Mouse (Mus musculus): ENCODE results near the gene Trpc1.
A peak's percentile ranks its signal among the peaks of the same experiment; 100 is the strongest.

Trpc1 gene

GRCm38 (mm10) chr9:95750037-95750511 is at the start of gene Trpc1:
TSS of gene Trpc1 (minus strand) at chr9:95750375.
- peak; percentile 95 for ATAC-seq (ENCODE audit: low TSS enrichment)

DNA sequence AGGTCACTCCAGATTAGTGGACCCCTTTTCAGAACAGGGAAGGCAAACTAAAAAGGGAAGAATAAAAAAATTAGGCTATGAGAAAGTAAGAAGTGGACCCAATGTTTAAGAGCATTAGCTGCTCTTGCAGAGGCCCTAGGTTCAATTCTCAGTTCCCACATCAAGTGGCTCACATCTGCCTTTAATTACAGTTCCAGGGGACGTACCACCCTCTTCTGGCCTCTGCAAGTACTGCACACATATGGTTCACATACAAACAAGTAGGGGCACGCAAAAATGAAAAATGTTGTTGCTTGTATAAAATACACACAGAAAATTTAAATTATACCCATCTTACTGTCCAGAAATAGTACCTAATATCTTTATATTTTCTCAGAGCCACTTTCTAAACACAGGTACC is 46.1 kb upstream of the Trpc1 start:
- no peak for ATAC-seq (ENCODE audit: low TSS enrichment)

- ATAC-seq (ENCODE audit: low TSS enrichment): no peak
Measured at GRCm38 (mm10) chr9:95795844-95796243, 45.7 kb upstream of the Trpc1 start.

DNA sequence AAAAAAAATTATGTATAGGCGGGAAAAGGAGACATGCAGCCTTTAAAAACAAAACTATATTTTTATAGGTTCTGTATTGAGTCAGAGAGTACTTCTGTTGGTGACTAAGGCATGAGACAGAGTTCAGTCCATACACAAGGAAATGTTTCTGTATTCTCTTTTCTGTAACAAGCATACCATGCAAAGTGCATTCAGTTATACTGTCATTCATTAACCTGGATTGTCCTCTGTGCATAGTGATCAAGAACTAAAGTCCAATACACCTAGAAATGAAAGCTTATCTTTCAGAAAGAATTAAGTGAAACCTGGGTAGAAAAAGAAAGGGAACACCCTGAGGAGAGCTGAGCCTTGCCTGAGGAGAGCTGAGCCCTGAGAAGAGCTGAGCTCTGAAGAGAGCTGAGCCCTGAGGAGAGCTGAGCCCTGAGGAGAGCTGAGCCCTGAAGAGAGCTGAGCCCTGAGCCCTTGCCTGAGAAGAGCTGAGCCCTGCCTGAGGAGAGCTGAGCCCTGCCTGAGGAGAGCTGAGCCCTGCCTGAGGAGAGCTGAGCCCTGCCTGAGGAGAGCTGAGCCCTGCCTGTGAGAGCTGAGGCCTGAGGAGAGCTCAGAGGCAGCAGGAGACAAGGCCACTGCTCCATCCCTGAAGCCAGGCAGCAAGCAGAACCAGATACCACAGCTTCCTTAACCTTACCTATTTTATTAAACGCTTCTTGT is 45.1 kb upstream of the Trpc1 start:
- ATAC-seq (ENCODE audit: low TSS enrichment): no peak

GRCm38 (mm10) chr9:95793986-95794744 is 44.0 kb upstream of the Trpc1 start:
- ATAC-seq (ENCODE audit: low TSS enrichment): no peak

DNA sequence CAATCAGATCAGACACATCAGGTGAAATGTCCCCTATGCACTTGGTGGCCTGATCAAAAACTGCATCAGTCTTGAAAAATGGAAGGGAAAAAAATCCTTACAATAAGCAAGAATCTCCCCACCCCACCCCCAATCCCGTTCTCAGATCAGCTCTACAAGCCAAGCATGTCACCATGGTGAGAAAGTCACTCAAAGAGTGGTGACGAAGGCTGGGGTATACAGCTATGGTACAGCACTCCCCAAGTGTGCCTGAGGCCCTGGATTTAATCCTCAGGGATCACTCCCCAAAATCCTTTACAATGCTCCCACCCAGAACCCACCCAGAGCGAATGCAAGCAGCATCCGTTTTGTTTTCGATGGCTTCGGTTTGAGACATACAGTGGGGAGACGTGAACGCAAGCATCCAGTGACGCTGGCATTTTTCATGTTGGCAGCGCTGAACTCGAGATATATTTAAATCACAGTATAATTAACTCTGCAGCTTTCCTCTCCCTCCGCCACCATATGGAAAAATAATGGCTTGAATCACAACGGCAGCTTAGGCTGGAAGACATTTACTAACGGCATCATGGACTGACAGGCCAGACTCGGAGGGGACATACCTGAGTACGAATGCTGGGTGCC is 34.8 kb upstream of the Trpc1 start:
- peak; percentile 77 for ATAC-seq (ENCODE audit: low TSS enrichment)

GRCm38 (mm10) chr9:95783646-95784293 is 33.6 kb upstream of the Trpc1 start:
- ATAC-seq (ENCODE audit: low TSS enrichment): peak; percentile 69

- peak; percentile 57 for ATAC-seq (ENCODE audit: low TSS enrichment)
Measured at GRCm38 (mm10) chr9:95771671-95772070, 21.5 kb upstream of the Trpc1 start.

- ATAC-seq (ENCODE audit: low TSS enrichment): no peak
Measured at GRCm38 (mm10) chr9:95763218-95763617, 13.0 kb upstream of the Trpc1 start.

GRCm38 (mm10) chr9:95762228-95762627 is 12.1 kb upstream of the Trpc1 start:
- ATAC-seq (ENCODE audit: low TSS enrichment): no peak

- ATAC-seq (ENCODE audit: low TSS enrichment): no peak
Measured at GRCm38 (mm10) chr9:95761381-95761780, 11.2 kb upstream of the Trpc1 start.

GRCm38 (mm10) chr9:95750746-95751145 is 571 bp upstream of the Trpc1 start:
- no peak for ATAC-seq (ENCODE audit: low TSS enrichment)

DNA sequence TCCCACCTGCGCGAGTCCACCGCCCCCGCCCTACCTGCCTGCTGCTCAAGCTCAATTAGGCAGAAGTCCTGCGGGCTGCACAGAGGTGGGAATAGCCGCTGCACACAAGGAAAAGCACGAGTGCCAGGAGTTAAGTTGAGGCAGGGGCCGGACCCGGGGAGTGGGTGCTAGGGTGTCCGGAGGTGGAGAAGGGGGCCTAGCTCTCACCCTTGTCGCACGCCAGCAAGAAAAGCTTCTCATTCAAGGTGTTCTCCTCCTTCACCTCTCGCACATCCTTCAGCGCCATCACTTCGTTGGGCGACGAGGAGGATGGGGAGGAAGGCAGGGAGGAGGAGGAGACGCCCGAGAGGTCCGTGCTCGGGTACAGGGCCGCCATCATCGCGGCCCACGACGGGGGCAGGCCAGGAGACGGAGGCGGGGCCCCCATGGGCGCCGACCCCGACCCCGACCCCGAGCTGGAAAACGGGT is 680 bp downstream of the Trpc1 start:
- peak; percentile 45 for ATAC-seq (ENCODE audit: low TSS enrichment)

DNA sequence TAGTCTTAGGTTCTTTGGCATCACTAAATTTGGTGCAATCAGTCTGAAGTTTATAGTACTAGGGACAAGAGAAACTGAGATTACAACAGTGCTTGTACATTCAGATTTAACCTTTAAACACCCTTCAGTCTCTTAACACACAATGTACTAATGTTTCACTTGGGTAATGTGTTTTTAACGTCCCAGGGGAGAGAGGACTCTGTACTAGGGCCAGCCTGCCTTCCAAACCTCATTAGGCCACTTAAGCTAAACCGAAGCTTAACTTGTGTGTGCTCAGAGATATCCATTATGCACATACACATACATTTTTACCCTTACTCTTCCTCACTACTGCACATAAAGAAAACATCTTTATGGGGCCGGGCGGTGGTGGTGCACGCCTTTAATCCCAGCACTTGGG is 2.9 kb downstream of the Trpc1 start:
- ATAC-seq (ENCODE audit: low TSS enrichment): no peak

- ATAC-seq (ENCODE audit: low TSS enrichment): no peak
Measured at GRCm38 (mm10) chr9:95744845-95745613, 5.1 kb downstream of the Trpc1 start.

DNA sequence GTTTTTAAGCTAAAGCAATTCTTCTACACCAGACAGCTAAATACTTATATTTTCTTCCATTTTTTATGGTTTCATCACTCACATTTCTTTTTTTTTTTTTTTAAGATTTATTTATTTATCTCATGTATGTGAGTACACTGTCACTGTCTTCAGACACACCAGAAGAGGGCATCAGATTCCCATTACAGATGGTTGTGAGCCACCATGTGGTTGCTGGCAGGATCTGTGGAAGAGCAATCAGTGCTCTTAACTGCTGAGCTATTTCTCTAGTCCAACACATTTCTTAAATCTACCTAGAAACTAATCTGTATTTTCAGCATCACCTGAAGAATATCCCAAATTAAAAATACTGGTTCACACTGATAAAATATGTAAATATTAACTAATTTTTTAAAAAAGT is 13.9 kb downstream of the Trpc1 start:
- no peak for ATAC-seq (ENCODE audit: low TSS enrichment)

GRCm38 (mm10) chr9:95712574-95712973 is 37.6 kb downstream of the Trpc1 start:
- peak; percentile 95 for ATAC-seq (ENCODE audit: low TSS enrichment)

DNA sequence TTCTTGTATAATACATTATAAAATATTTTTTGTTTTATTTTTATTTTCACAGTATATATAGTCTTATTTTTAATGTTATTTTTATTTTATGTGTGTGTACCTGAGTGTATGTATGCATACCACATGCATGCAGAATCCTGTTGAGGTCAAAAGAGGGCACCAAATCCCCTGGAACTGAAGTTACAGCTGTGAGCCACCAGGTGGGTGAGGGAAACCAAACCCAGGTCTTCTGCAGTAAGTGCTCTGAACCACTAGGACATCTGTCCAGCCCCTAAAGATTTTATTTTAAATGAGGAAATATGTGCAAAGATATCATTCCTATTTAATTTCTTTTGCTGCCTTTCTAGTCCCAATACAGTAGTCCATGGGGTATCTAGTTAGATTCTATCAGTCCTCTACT is 41.2 kb downstream of the Trpc1 start:
- no peak for ATAC-seq (ENCODE audit: low TSS enrichment)

DNA sequence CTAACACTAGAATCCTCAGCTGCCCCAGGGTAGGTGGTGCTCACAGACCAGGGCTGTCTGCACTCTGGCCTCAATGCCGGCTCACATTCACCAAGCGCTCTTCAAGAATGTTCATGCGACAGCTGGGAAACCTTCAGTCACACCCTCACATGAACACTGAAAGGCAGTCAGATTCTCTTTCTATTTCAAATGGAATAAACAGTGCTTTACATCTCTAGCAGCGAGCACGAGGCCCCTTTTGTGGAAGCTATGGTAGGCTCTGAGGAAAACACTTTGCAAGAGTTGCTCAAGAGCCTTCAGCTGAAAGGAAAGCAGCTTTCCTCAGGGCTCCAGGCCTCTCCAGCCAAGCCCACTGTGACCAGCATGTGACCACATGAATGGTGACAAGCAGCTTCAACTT is 44.8 kb downstream of the Trpc1 start:
- no peak for ATAC-seq (ENCODE audit: low TSS enrichment)

- peak; percentile 79 for ATAC-seq (ENCODE audit: low TSS enrichment)
Measured at GRCm38 (mm10) chr9:95704078-95704477, 46.1 kb downstream of the Trpc1 start.

GRCm38 (mm10) chr9:95699273-95699672 is 50.9 kb downstream of the Trpc1 start:
- ATAC-seq (ENCODE audit: low TSS enrichment): no peak
